In genomic region chr8:22059821-22060445, GRCm38 (mm10) we compare ENCODE assay signal across 7 mouse cellular contexts. TPM values are rescaled to one million over a fixed set of nuclear protein-coding genes. Genes with fewer than 3 reads are reported as not detected.
DNase-seq lines count a peak whose midpoint lies in the region; ATAC-seq lines count a peak whose summit lies in the region.

TSS of gene Atp7b (minus strand) at chr8:22060305.

- peak within 1 kb of the TSS; percentile 85 for H3K4me2 ChIP-seq in midbrain, embryonic 14.5 days (ENCODE audit: low read length)

- peak; percentile 43 for ATAC-seq in granulocyte monocyte progenitor cell, adult 5-6 weeks (replicated peaks; ENCODE audit: poor library complexity, severe bottlenecking)
- ATAC-seq in midbrain, embryonic 14.5 days (ENCODE audit: low FRiP score, low TSS enrichment), result peak; percentile 91

- 0 out of 2 replicates have a peak within 1 kb of the TSS, but pooled peaks have one; percentile 11 for H3K27ac ChIP-seq in brown adipose tissue, adult 24 weeks (replicated peaks; ENCODE audit: low read depth, low read length)
- H3K27ac ChIP-seq in midbrain, embryonic 14.5 days (replicated peaks; ENCODE audit: low read depth, low read length), result no peak within 1 kb of the TSS; the same call in 1 of the 2 replicates

- H3K27me3 ChIP-seq in midbrain, embryonic 14.5 days (ENCODE audit: control insufficient read depth, insufficient read depth, low read length), result no peaks in the 10 kb centered on the region

- H3K4me3 ChIP-seq in brown adipose tissue, adult 24 weeks (ENCODE audit: insufficient read depth, low read depth, low read length), result peak within 1 kb of the TSS; percentile 85
- H3K4me3 ChIP-seq in midbrain, embryonic 14.5 days (replicated peaks; ENCODE audit: low read depth, low read length), result peak within 1 kb of the TSS; percentile 72

- under 1% methylated on average over 45 of the region's 46 CpGs for WGBS in midbrain, embryonic 14.5 days

- H3K4me1 ChIP-seq in brown adipose tissue, adult 24 weeks (ENCODE audit: control insufficient read depth, insufficient read depth, insufficient read length, low read length), result no peaks in the 10 kb centered on the region
- peaks cover 3% of the 10 kb centered on the region; the same call in 1 of the 2 replicates for H3K4me1 ChIP-seq in midbrain, embryonic 14.5 days (ENCODE audit: control insufficient read depth, insufficient read depth, low read length)

- DNase-seq in right cerebral cortex, adult 2 months (ENCODE audit: low spot score in 2 of 2), result peak; percentile 21 to 35
- no peak for DNase-seq in right cerebral cortex, postnatal 14 days
- peak; percentile 74 to 87 for DNase-seq in kidney, postnatal 25 days
- DNase-seq in midbrain, embryonic 14.5 days, result peak; percentile 54
- DNase-seq in layer of hippocampus, adult 9-11 months, result no peak

- H3K36me3 ChIP-seq in midbrain, embryonic 14.5 days (ENCODE audit: control insufficient read depth, insufficient read depth, low read length), result peaks cover 9% of the 10 kb centered on the region

- H3K9me3 ChIP-seq in midbrain, embryonic 14.5 days (ENCODE audit: control insufficient read depth, low read length), result no peaks in the 10 kb centered on the region

- H3K9ac ChIP-seq in midbrain, embryonic 14.5 days (replicated peaks; ENCODE audit: low read length), result peak within 1 kb of the TSS; percentile 62

RNA-seq across cellular contexts. Expression of gene Atp7b, which starts in this region (rescaled TPM):
- not detected in 2 replicates for polyA plus RNA-seq in brown adipose tissue, adult 24 weeks (2012; ENCODE audit: insufficient read depth, insufficient read length, missing spikeins)
- total RNA-seq in granulocyte monocyte progenitor cell, adult 5-6 weeks (2014; fragmentation: Nextera tagmentation), result 0.32 and 0.53 TPM in 2 replicates
- total RNA-seq in granulocyte monocyte progenitor cell, adult 5-6 weeks (2017), result 0.22 and 0.31 TPM in 2 replicates
- polyA plus RNA-seq in midbrain, embryonic 14.5 days (2014; fragmentation: Nextera tagmentation; extraction: Ambion mirVana), result 1.5 TPM in 2 replicates

Comparison
In these comparisons a context has a peak if more than half of its experiments do, and no peak if none do; other contexts are left out.
1. DNase-seq: peak in right cerebral cortex, adult 2 months (2 of 2), kidney, postnatal 25 days (2 of 2) and midbrain, embryonic 14.5 days (single experiment); none in right cerebral cortex, postnatal 14 days (single experiment) and layer of hippocampus, adult 9-11 months (single experiment).
2. Peak in ATAC-seq in granulocyte monocyte progenitor cell, adult 5-6 weeks; RNA of the gene not detected or under 1 TPM.